Mouse (Mus musculus) bone marrow, adult 2 months (tissue): ENCODE data around the gene H2al1e. TPM values are rescaled to one million over a fixed set of nuclear protein-coding genes. Genes with fewer than 3 reads are reported as not detected.
"Not testable (repeated sequence)": the region's sequence is repeated elsewhere in the genome, so short reads cannot be mapped to it uniquely, and the experiment has no call there.

Experiments used
- H3K27ac ChIP-seq: fragments of 200-500 bp; 2 replicates; pipeline ENCODE4 v1.5.1; 2012; ENCODE audit warnings: low read depth, mild to moderate bottlenecking, control low read depth, inconsistent platforms, low read length; ENCODE audit not compliant: control insufficient read depth, poor library complexity, insufficient read depth
- H3K4me1 ChIP-seq: fragments of 200-500 bp; 2 replicates; pipeline ENCODE4 v1.6.1; 2011; ENCODE audit warnings: low read length; ENCODE audit not compliant: control insufficient read depth, insufficient read depth
- H3K4me3 ChIP-seq: fragments of 200-500 bp; replicated peaks from 2 replicates; pipeline ENCODE3; 2011; ENCODE audit warnings: mild to moderate bottlenecking, low read depth, low read length, control low read depth; ENCODE audit not compliant: control insufficient read depth
- CTCF ChIP-seq: fragments of 200-500 bp; IDR thresholded peaks from 2 replicates; pipeline ENCODE4 v1.5.1; 2011; ENCODE audit warnings: low read length, control low read depth; ENCODE audit not compliant: control insufficient read depth, insufficient read depth
- POLR2A ChIP-seq: fragments of 200-500 bp; IDR thresholded peaks from 2 replicates; pipeline ENCODE4 v1.6.1; 2011; ENCODE audit warnings: low read depth, mild to moderate bottlenecking, control low read depth, low read length, borderline replicate concordance; ENCODE audit not compliant: control insufficient read depth
- WGBS: fragments of 180-500 bp; shearing (Covaris S2); methylation state at CpG from one replicate; pipeline ENCODE4 v1.1.7; 2018; 5-methylcytosine and 5-hydroxymethylcytosine counted together
- polyA plus RNA-seq: library from polyadenylated mRNA; stranded (reverse); fragments of >200 nt; gene quantifications from 2 replicates; pipeline ENCODE4 v1.2.4, GENCODE M21; 2011; ENCODE audit warnings: low replicate concordance; ENCODE audit not compliant: missing spikeins, insufficient read depth, insufficient read length

Gene H2al1e
- polyA plus RNA-seq, 1 experiment = not detected

DNA sequence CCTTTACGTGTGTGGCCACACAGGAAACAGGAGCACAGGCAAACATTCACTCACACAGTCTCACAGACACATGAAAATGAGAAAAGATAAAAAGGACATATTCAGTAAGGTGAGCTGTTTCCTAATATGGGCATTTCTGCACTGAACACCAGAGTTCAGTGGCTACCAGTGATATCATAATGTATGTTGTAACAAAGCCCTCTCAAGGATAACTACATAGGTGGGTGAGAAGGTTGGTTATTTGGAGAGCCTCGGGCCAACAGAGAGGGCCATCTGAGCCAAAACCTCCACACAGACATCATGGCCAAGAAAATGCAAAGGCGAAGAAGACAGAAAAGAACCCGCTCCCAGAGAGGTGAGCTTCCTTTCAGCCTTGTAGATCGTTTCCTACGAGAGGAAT is 3.2 kb upstream of the H2al1e start, which contains the start of gene H2al1d:
H2al1d (plus strand) TSS at position 301 of the 400 bp plus-strand sequence.
- H3K27ac ChIP-seq, H3K4me3 ChIP-seq, H3K4me1 ChIP-seq: not testable (repeated sequence)
- no CpG with 5 or more reads among the region's 6 CpGs for WGBS

GRCm38 (mm10) chrX:11314858-11315257 is 3.1 kb downstream of the H2al1e start, which contains the start of gene H2al1f:
H2al1f (plus strand) TSS chrX:11315158.
- WGBS = no CpG with 5 or more reads among the region's 6 CpGs

GRCm38 (mm10) chrX:11317956-11318355 is 6.2 kb downstream of the H2al1e start, which contains the start of gene H2al1g:
H2al1g (plus strand) TSS chrX:11318256.
- H3K27ac ChIP-seq, H3K4me1 ChIP-seq, H3K4me3 ChIP-seq: not testable (repeated sequence)
- WGBS = no CpG with 5 or more reads among the region's 3 CpGs

More at GRCm38 (mm10) chrX:11314858-11315257, 3.1 kb downstream of the H2al1e start, which contains the start of gene H2al1f:
- H3K27ac ChIP-seq, H3K4me1 ChIP-seq, H3K4me3 ChIP-seq: not testable (repeated sequence)

DNA sequence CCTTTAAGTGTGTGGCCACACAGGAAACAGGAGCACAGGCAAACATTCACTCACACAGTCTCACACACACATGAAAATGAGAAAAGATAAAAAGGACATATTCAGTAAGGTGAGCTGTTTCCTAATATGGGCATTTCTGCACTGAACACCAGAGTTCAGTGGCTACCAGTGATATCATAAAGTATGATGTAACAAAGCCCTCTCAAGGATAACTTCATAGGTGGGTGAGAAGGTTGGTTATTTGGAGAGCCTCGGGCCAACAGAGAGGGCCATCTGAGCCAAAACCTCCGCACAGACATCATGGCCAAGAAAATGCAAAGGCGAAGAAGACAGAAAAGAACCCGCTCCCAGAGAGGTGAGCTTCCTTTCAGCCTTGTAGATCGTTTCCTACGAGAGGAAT is 9.5 kb downstream of the H2al1e start, which contains the start of gene H2al1h:
H2al1h (plus strand) TSS at position 301 of the 400 bp plus-strand sequence.
- H3K4me3 ChIP-seq, H3K4me1 ChIP-seq, H3K27ac ChIP-seq: not testable (repeated sequence)
- no CpG with 5 or more reads among the region's 6 CpGs for WGBS

GRCm38 (mm10) chrX:11324359-11324758 is 12.6 kb downstream of the H2al1e start, which contains the start of gene H2al1i:
H2al1i (plus strand) TSS chrX:11324659.
- H3K4me3 ChIP-seq, H3K4me1 ChIP-seq, H3K27ac ChIP-seq: not testable (repeated sequence)
- WGBS = no CpG with 5 or more reads among the region's 5 CpGs

DNA sequence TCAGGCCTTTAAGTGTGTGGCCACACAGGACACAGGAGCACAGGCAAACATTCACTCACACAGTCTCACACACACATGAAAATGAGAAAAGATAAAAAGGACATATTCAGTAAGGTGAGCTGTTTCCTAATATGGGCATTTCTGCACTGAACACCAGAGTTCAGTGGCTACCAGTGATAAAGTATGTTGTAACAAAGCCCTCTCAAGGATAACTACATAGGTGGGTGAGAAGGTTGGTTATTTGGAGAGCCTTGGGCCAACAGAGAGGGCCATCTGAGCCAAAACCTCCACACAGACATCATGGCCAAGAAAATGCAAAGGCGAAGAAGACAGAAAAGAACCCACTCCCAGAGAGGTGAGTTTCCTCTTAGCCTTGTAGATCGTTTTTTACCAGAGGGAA is 15.8 kb downstream of the H2al1e start, which contains the start of gene H2al1j:
H2al1j (plus strand) TSS at position 301 of the 400 bp plus-strand sequence.
- 84% methylated on average over 2 of the region's 2 CpGs for WGBS
- not testable (repeated sequence) for H3K27ac ChIP-seq, H3K4me3 ChIP-seq

GRCm38 (mm10) chrX:11345762-11346161 is 34.0 kb downstream of the H2al1e start:
- TF ChIP-seq CTCF (no peak), POLR2A (no peak)
- Histone ChIP-seq H3K4me1 (no peaks in the 10 kb centered on the region), H3K4me3 (no peak overlapping the region), H3K27ac (no peak overlapping the region)
- WGBS = 73% methylated on average over 9 of the region's 9 CpGs

More for the DNA sequence above, 15.8 kb downstream of the H2al1e start, which contains the start of gene H2al1j:
- not testable (repeated sequence) for H3K4me1 ChIP-seq

DNA sequence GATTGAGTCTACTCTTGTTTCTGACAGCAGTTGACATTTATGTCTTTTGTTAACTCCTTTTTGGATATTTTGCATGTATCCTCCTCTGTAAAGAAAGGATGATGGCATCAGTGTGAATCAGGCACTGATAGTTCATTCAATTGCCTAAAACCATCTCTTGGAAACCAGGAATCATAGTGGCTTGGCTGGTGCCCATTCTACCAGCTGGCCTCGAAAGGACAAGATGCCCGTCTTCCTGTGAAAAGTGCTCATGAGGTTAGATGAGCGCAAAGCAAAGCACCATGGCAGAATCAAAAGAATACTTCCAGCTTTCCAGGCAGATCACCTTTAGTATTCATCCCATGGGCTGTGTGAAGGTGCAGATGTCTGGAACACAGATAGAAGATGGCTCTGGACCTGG is 35.0 kb downstream of the H2al1e start:
- Histone ChIP-seq H3K27ac (no peak overlapping the region), H3K4me1 (no peaks in the 10 kb centered on the region), H3K4me3 (no peak overlapping the region)
- TF ChIP-seq CTCF (no peak), POLR2A (no peak)
- 82% methylated on average over 3 of the region's 3 CpGs for WGBS

DNA sequence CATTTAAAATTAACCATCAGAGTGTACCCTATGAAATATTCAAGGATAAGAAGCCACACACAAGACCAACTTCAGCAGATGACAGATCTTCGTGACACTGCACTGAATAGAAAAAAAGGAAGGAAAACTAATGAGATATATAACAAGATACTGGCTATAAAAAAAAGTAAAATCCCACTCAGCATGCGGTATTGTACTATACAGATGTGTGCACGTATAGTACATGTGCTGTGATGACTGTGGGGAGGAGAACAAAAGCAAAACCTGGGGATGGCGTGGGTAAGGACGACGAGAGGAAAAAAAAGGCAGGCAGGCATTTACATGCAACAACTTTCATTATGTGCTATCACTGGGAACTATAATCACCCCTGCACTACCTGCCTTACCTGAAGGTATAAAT is 49.1 kb downstream of the H2al1e start:
- H3K4me1 ChIP-seq = peaks cover 1% of the 10 kb centered on the region; the same call in 1 of the 2 replicates

DNA sequence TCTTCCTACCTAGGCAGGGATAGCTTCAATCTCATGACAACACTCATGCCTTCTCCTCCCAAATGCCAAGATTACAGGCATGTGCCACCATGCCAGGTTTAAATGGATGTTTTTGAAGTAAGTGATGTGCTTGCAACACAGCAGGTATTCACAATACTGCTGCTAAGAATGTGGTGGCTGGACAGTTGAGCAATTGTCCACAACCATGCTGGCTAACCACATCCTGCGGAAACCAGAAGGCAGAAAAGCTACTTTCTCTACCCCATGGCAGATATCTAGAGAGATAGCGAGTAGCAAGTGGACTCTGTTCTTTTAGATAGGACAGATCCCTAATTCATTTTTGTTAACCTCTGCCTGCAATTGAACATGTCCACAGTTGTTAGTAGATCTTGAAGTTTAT is 49.5 kb downstream of the H2al1e start:
- peaks cover 1% of the 10 kb centered on the region; the same call in 1 of the 2 replicates for H3K4me1 ChIP-seq
- H3K27ac ChIP-seq = no peak overlapping the region
- TF ChIP-seq POLR2A (no peak), CTCF (no peak)
- 14% methylated on average over 2 of the region's 2 CpGs for WGBS
- no peak overlapping the region for H3K4me3 ChIP-seq

More for the DNA sequence above, 49.1 kb downstream of the H2al1e start:
- Histone ChIP-seq H3K27ac (no peak overlapping the region), H3K4me3 (no peak overlapping the region)
- 22% methylated on average over 6 of the region's 6 CpGs for WGBS
- TF ChIP-seq POLR2A (no peak), CTCF (no peak)

Other genes with a start within 250 kb of the H2al1e start
- gene H2al1a, start 12.7 kb upstream of the H2al1e start, polyA plus RNA-seq = not detected in 2 replicates
- gene H2al1b, start 9.5 kb upstream of the H2al1e start, polyA plus RNA-seq = not detected in 2 replicates
- not detected in 2 replicates for gene H2al1c, start 6.3 kb upstream of the H2al1e start, polyA plus RNA-seq
- gene H2al1d, start 3.1 kb upstream of the H2al1e start, polyA plus RNA-seq = not detected in 2 replicates
- gene H2al1f, start 3.2 kb downstream of the H2al1e start, polyA plus RNA-seq = not detected in 2 replicates
- not detected in 2 replicates for gene H2al1g, start 6.3 kb downstream of the H2al1e start, polyA plus RNA-seq
- gene H2al1h, start 9.6 kb downstream of the H2al1e start, polyA plus RNA-seq = not detected in 2 replicates
- gene H2al1i, start 12.7 kb downstream of the H2al1e start, polyA plus RNA-seq = not detected in 2 replicates
- gene H2al1j, start 15.9 kb downstream of the H2al1e start, polyA plus RNA-seq = not detected in 2 replicates